Mouse (Mus musculus) heart, embryonic 16.5 days (tissue): ENCODE results near the gene Gm3286. TPM values are rescaled to one million over a fixed set of nuclear protein-coding genes. Genes with fewer than 3 reads are reported as not detected.
"Not testable (repeated sequence)": the region's sequence is repeated elsewhere in the genome, so short reads cannot be mapped to it uniquely, and the experiment has no call there.

Experiments used
- ATAC-seq: fragments of 200-750 bp; cut with Nextera tagmentation; replicated peaks from 2 replicates; pipeline ENCODE4 v1.8.0; 2017; ENCODE audit warnings: moderate number of reproducible peaks; ENCODE audit not compliant: insufficient read depth, low FRiP score; ENCODE audit errors: extremely low read depth
- H3K27ac ChIP-seq: fragments of 300-500 bp; sonication (generic); 2 replicates; pipeline ENCODE4 v1.5.1; 2014; ENCODE audit warnings: mild to moderate bottlenecking, low read length, control low read depth, moderate library complexity
- H3K27me3 ChIP-seq: fragments of 300-500 bp; sonication (generic); 2 replicates; pipeline ENCODE4 v1.6.1; 2014; ENCODE audit warnings: low read length, mixed read lengths; ENCODE audit not compliant: control insufficient read depth, insufficient read depth
- H3K36me3 ChIP-seq: fragments of 300-500 bp; sonication (generic); 2 replicates; pipeline ENCODE4 v1.6.1; 2014; ENCODE audit not compliant: control insufficient read depth, insufficient read depth
- H3K4me1 ChIP-seq: fragments of 300-500 bp; sonication (generic); 2 replicates; pipeline ENCODE4 v1.6.1; 2014; ENCODE audit warnings: low read length, mixed read lengths; ENCODE audit not compliant: control insufficient read depth, insufficient read depth
- H3K4me2 ChIP-seq: fragments of 300-500 bp; sonication (generic); 2 replicates; pipeline ENCODE4 v1.6.1; 2014; ENCODE audit warnings: low read depth, mild to moderate bottlenecking, control low read depth, low read length
- H3K4me3 ChIP-seq: fragments of 300-500 bp; sonication (generic); 2 replicates; pipeline ENCODE4 v1.5.1; 2014; ENCODE audit warnings: mild to moderate bottlenecking, control low read depth, low read length
- H3K9ac ChIP-seq: fragments of 300-500 bp; sonication (generic); 2 replicates; pipeline ENCODE4 v1.6.1; 2014; ENCODE audit warnings: low read length, control low read depth
- H3K9me3 ChIP-seq: fragments of 300-500 bp; sonication (generic); replicated peaks from 2 replicates; pipeline ENCODE4 v1.6.1; 2016; ENCODE audit warnings: low read length; ENCODE audit not compliant: control insufficient read depth
- polyA plus RNA-seq: library from polyadenylated mRNA; unstranded; fragments of >200 nt; fragmentation: Nextera tagmentation; extraction: Ambion mirVana; gene quantifications from 2 replicates; pipeline ENCODE4 v1.2.1, GENCODE M21; 2015

Gene Gm3286
- not detected in 2 replicates for polyA plus RNA-seq

DNA sequence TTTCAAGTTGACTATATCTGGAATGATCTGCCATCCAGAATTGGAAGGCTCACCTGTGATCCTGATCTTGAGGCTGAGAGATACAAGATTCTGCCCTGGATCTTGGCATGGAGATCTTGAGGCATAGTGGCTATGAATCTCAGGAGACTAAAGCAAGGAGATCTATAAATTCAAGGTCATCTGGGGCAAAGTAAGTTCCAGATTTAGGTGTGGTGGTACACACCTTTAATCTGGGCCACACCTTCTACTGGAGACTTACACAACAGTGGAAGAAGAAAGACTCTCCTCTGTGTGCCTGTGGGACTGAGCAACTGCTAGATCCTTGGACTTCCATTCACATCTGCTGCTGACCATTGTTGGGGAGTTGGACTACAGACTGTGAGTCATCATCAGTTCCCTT is at the start of gene Gm3286:
Gene Gm3286, plus strand, starts transcription at position 301 of the 400 bp plus-strand sequence.
- H3K4me1 ChIP-seq, ATAC-seq, H3K36me3 ChIP-seq, H3K27ac ChIP-seq, H3K27me3 ChIP-seq, H3K4me3 ChIP-seq, H3K9ac ChIP-seq, H3K9me3 ChIP-seq, H3K4me2 ChIP-seq: not testable (repeated sequence)

Other genes with a start within 250 kb of the Gm3286 start
- gene Gm10424, start 238.0 kb upstream of the Gm3286 start, polyA plus RNA-seq = not detected in 2 replicates
- not detected in 2 replicates for gene Gm3259, start 204.8 kb upstream of the Gm3286 start, polyA plus RNA-seq
- gene D5Ertd577e, start 54.0 kb upstream of the Gm3286 start, polyA plus RNA-seq = not detected in 2 replicates
- not detected in 2 replicates for gene Gm7971, start 84.1 kb downstream of the Gm3286 start, polyA plus RNA-seq
- gene Gm7978, start 225.4 kb downstream of the Gm3286 start, polyA plus RNA-seq = not detected in 2 replicates
- not detected in 2 replicates for gene Gm7982, start 231.3 kb downstream of the Gm3286 start, polyA plus RNA-seq